Mouse (Mus musculus) CH12F3 (cell line): ENCODE results near the gene Gm20518.

Experiments used
- in situ Hi-C: fragments of 300-500 bp; cut with MboI; formaldehyde crosslinking; loops from 2 replicates; pipeline ENCODE4 v1.14.3; 2020; ENCODE audit warnings: low sequenced_read_pairs

Gene Gm20518

DNA sequence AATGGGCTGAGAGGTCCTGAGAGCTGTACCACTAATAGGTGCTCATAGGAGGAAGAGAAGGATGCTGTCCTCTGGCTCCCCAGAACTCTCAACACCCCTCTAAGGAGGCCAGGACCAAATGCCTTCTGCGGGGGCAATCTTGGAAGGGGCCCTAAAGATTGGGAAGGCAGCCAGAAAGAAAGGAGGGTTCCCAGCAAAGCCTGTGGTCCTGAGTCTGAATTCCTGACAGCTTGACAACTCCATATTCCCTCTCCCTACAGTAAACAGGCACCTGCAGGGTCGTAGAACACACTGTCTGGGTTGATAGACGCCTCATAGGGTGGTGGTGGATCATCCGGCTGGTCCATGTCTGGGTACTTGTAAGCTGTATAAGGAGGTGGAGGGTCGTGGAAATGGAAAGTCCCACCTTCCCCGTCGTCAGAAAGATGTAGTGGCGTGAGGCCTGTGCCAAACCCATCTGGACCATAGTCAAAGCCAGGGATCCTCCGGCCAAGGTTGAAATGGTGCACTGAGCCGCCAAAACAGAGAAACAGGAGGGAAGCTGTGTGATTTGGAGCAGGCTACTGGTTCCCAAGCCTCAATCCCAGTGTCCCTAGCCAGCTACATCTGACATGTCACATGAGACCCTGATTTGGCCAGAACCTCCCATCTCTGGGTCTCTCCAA lies 47.6 kb downstream of the Gm20518 start:
- in situ Hi-C loops: no loop called here

GRCm38 (mm10) chr16:17842437-17842836 lies 49.0 kb downstream of the Gm20518 start:
- in situ Hi-C loops: no loop called here

DNA sequence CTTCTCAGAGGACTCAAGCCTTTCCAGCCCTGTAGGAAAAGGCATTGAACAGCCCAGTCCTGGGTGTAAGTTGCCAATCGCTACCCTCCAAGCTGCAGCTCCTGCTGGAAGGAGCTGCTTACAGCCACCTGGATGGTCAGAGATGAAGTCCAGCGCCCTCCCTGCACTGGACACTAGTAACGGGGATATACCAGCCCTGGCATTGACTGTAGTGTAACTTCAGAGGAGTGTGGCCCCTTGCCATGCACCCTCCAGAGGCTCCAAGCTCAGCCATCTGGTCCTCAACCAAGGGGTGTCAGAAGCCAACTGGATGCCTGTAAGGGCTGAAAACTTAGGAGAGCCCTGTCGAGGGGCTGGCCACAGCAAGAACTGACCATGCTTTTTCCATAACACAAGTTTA lies 51.5 kb downstream of the Gm20518 start:
- in situ Hi-C loops: no loop called here

- in situ Hi-C loops: no loop called here
These were observed 53.4 kb downstream of the Gm20518 start, which contains the start of gene Car15 for GRCm38 (mm10) chr16:17838051-17838450. Gene Car15, minus strand, starts transcription at chr16:17838364.

GRCm38 (mm10) chr16:17835481-17835880 lies 56.0 kb downstream of the Gm20518 start:
- in situ Hi-C loops: no loop called here

- in situ Hi-C loops: no loop called here
These were observed 56.9 kb downstream of the Gm20518 start for GRCm38 (mm10) chr16:17834543-17834942.

DNA sequence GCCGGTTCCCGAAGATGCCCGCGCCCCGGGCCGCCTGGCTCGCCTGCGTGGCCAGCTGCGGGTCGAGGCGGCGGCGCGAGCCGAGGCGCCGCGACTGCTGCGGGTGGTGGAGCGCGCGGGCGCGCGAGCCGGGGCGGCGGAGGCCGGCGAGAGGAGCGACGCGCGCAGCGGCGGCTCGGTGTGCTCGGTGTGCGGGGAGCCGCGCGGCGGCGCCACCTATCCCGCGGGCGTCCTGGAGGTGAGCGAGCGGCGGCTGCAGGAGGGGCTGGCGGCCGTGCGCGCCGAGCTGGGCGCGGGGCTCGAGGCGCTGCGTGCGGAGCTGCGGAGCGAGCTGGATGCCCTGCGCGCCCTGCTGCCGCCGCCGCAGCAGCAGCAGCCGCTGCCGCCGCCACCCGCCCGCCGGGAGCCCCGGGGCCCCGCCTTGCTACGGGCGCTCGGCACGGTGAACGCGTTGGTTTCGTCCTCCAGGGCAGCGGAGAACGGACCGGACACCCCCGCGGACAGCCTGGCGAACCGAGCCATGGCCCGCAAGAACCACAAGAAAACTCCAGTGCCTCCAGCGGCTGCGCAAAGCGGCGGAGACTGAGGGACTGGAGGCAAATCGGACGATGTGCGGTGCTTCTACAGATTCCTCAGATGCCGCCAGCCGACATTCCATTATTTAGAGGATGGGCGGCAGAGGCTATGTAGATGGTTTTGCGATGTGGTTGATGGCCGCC lies 57.6 kb downstream of the Gm20518 start:
- in situ Hi-C loops: no loop called here

GRCm38 (mm10) chr16:17833321-17833680 lies 58.2 kb downstream of the Gm20518 start:
- in situ Hi-C loops: no loop called here

DNA sequence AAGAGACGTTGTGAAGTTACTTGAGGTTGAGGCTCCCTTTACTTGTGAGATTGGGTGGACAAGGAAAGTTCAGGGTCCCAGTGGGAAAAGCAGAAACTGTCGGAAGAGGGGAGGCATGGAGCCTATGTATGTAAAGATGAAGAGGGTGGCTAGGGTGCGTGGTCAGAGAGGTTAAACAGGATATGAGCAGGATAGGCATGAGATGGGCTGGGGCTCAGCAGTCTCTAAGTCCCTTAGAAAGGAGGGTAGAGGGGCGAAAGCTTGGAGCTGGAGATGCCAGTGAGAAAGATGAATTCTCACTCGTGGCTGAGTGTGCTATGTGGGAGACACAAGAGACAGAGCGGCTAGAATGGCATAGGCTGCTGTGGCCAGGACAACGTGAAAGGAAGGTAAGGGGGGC lies 58.6 kb downstream of the Gm20518 start, which contains the start of gene B830017H08Rik:
Gene B830017H08Rik, plus strand, starts transcription at position 301 of the 400 bp plus-strand sequence.
- in situ Hi-C loops: no loop called here

DNA sequence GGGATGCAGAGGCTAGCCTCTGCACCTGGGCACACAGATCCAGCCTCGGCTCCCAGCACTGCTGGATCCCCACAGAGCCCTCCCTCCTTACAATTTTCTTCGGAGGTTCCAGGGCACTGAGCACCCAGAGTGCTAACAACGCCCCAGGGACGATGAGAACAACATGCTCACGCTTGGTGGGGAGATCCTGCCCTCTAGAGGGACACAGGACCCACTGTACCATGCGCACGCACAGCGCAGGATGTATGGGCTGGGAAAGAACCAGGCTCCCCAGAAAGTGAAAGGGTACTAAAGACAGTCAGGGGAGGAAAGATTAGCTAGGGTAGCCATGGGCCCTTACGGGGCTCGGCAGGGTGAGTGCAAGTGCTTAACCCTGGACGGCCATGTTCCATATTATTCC lies 59.7 kb downstream of the Gm20518 start:
- in situ Hi-C loops: no loop called here

GRCm38 (mm10) chr16:17830385-17831178 lies 60.9 kb downstream of the Gm20518 start:
- in situ Hi-C loops: no loop called here

GRCm38 (mm10) chr16:17828867-17829266 lies 62.6 kb downstream of the Gm20518 start:
- in situ Hi-C loops: no loop called here

DNA sequence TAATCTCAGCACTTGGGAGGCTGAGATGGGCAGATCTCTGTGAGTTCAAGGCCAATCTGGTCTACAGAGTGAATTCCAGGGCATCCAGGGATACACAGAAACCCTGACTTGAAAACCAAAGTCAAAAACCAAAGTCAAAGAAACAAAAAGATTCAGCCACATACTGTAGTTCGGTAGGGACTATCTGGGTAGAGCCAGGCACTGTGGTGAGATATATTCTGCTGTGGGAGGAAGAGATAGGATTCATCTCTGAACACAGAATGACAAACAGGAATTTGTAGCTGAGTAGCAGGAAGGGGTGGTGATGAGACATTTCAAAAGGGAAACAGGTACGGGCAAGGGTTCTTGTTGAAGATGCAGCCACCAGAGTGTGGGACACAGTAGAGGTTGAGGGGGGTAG lies 63.2 kb downstream of the Gm20518 start:
- in situ Hi-C loops: no loop called here

DNA sequence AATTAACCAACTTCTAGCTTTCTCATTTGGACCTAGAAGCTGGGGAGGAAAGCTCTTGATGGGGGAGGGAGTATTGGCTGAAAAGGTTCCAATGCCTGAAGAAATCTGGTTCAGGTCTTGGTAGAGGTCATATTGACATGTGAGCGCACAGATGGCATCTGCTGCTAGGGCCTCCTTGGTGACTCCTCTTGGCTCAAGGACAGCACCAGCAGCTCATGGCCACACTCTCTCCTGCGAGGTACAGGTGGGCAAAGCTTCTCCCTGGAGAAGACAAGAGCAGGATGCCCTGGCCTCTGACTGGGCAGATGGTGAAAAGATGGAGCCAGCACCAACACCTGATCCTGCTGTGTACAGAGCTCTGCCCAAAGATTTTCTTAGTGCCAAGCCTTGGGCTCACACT lies 65.0 kb downstream of the Gm20518 start:
- in situ Hi-C loops: no loop called here

DNA sequence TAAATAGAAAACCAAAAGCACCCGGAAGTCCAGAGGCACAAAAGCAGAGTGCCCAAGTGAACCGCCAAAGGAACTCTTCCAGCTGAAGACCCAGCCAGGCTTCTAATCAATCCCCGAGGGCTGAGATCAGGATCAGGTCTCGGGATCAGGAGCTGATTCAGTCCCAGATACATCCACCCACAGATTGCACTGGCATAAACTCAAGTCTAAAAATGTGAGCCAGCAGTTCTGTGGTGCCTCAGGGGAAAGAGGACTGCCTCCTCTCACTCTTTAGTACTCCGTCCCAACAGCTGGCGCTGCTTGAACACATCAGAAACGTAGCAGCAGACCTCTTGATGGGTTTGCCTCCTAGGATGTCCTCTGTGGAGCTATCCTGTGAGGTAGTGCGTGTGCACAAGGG lies 74.9 kb downstream of the Gm20518 start:
- in situ Hi-C loops: no loop called here

- in situ Hi-C loops: no loop called here
These were observed 75.8 kb downstream of the Gm20518 start for GRCm38 (mm10) chr16:17815411-17816402.

- in situ Hi-C loops: no loop called here
These were observed 78.3 kb downstream of the Gm20518 start for GRCm38 (mm10) chr16:17813173-17813572.

DNA sequence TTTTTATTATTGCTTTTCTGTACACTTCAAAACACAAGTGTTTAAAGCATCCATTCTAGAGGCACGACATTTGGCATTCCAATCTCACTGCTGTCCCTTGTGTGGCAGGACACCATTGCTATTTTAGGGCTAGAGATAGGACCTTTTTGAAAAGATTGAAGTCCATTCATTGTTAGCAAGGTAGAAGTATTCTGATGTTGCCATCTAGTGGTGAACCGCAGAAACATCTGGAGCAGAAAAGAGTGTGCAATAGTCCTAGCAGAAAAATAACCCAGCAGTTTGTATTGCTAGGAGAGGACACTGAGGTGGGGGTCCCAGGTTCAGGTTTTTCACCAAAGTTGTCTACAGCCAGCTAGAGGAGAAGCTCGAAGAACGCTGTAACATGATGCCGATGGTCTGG lies 79.4 kb downstream of the Gm20518 start:
- in situ Hi-C loops: no loop called here

GRCm38 (mm10) chr16:17809711-17810110 lies 81.8 kb downstream of the Gm20518 start:
- in situ Hi-C loops: no loop called here

DNA sequence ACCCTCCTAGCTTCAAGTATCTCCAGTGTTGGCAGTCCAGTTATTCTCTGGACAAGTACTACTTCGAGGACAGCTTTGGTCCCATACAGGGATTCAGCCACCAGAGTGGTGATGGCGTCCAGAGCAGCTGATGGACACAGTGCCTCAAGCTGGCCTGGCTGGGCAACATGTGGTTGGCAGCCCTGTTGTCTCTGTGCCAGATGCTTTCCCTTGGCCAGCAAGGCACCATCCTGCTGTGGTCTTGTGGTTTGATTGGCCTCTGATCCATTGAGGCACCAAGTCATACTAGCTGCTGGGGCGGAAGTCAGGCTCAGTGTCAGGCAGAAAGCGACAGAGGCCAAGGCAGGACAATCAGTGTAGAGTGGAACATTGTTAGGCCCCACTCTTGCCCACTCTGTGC lies 82.3 kb downstream of the Gm20518 start:
- in situ Hi-C loops: no loop called here
